Mouse (Mus musculus): Measurements from ENCODE around the gene Pdzrn3. TPM values are rescaled to one million over a fixed set of nuclear protein-coding genes. Genes with fewer than 3 reads are reported as not detected.

Pdzrn3 gene
- polyA plus RNA-seq, 2 experiments = 0.36 to 0.92 TPM

DNA sequence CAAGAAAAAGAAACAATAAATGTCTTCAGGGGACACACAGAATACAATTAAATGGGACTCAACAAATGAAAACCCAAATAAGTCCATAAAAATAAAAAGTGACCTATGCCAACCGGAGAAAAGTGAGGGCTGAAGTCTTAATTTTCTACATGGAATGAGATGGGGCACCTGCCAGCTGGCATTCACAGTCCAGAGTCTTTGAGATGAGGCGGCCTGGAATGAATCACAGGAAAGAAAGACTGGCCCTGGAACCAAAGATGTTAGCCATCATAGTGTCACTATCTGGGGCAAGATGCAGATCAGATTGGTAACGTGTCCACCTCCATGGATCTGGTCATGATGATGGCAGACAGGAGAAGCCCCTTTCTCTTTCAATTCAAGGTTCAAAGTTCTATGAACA is 50.5 kb downstream of the Pdzrn3 start:
- ATAC-seq (ENCODE audit: insufficient read depth) (no peak), DNase-seq (ENCODE audit: low read depth in 3 of 3, low spot score in 3 of 3) (no peak)
- Histone ChIP-seq H3K4me1 (replicated peaks; ENCODE audit: control insufficient read depth in 2 of 2, insufficient read depth in 2 of 2, low read length in 1 of 2) (peaks cover 0 to 8% of the 10 kb centered on the region in 2 experiments; a peak in 3 of 4 replicates), H3K9me3 (ENCODE audit: control insufficient read depth, low read length) (no peaks in the 10 kb centered on the region), H3K4me3 (ENCODE audit: insufficient read depth in 1 of 2, low read depth in 2 of 2, low read length in 2 of 2) (no peak overlapping the region), H3K27me3 (ENCODE audit: control insufficient read depth, insufficient read depth, low read length) (no peaks in the 10 kb centered on the region), H3K9ac (replicated peaks) (no peak overlapping the region), H3K4me2 (ENCODE audit: low read depth) (no peak overlapping the region), H3K27ac (no peak overlapping the region), H3K36me3 (replicated peaks; ENCODE audit: control insufficient read depth, insufficient read depth, low read depth) (no peaks in the 10 kb centered on the region)
- TF ChIP-seq CTCF (IDR thresholded peaks at IDR 0.05; ENCODE audit: low read depth) = no peak
- TF ChIP-seq EP300 (IDR thresholded peaks at IDR 0.05; ENCODE audit: low read depth) = no peak
- WGBS (ENCODE audit: insufficient replicate concordance) = 54% methylated on average over 3 of the region's 3 CpGs

DNA sequence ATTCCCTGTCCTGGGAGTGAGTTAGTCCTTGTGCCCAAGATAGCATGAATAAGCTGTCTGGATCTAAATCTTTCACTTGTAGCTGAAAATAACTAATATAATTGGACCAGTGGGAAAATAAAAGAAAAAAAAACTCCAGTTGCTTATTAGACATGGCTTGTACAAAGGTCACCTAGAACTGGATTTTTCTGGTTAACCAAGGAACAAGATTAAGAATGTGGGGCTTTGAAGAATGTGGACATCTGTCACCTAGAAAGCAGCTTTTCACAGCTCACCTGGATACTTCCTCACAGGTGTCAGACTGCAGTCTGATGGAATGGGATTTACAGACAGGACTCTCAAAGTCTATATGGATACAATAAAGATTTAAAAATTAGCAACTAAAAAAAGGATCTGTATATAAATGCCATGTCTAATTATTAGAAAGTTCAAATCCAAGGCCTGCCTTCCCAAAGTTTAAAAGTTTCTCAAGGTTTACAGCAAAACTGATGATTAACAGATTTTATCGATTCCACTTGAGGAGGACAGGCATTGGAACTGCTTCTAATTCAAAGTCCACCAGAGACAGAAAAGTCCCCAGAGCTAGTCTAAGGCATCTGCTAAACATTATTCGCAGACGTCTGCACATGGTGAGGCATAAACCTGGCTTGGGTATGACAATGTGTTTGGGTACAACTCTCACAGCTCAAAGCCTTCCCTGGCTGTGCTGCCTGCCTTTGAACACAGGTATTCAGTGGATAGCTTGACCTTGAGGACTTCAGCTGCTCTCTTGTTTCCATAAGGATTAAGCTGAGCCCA is 51.7 kb downstream of the Pdzrn3 start:
- H3K9ac ChIP-seq (replicated peaks) = no peak overlapping the region
- H3K4me1 ChIP-seq (replicated peaks; ENCODE audit: control insufficient read depth in 2 of 2, insufficient read depth in 2 of 2, low read length in 1 of 2) = peaks cover 0 to 8% of the 10 kb centered on the region in 2 experiments; a peak in 3 of 4 replicates
- TF ChIP-seq CTCF (IDR thresholded peaks at IDR 0.05; ENCODE audit: low read depth) (no peak), EP300 (IDR thresholded peaks at IDR 0.05; ENCODE audit: low read depth) (no peak)
- H3K36me3 ChIP-seq (replicated peaks; ENCODE audit: control insufficient read depth, insufficient read depth, low read depth) = no peaks in the 10 kb centered on the region
- H3K4me3 ChIP-seq (ENCODE audit: insufficient read depth in 1 of 2, low read depth in 2 of 2, low read length in 2 of 2) = no peak overlapping the region
- WGBS (ENCODE audit: insufficient replicate concordance) = 70% methylated on average over 3 of the region's 3 CpGs
- no peak overlapping the region for H3K4me2 ChIP-seq (ENCODE audit: low read depth)
- no peak for ATAC-seq (ENCODE audit: insufficient read depth)
- no peak for DNase-seq (ENCODE audit: low read depth in 3 of 3, low spot score in 3 of 3)
- no peaks in the 10 kb centered on the region for H3K27me3 ChIP-seq (ENCODE audit: control insufficient read depth, insufficient read depth, low read length)
- no peak overlapping the region for H3K27ac ChIP-seq
- no peaks in the 10 kb centered on the region for H3K9me3 ChIP-seq (ENCODE audit: control insufficient read depth, low read length)

DNA sequence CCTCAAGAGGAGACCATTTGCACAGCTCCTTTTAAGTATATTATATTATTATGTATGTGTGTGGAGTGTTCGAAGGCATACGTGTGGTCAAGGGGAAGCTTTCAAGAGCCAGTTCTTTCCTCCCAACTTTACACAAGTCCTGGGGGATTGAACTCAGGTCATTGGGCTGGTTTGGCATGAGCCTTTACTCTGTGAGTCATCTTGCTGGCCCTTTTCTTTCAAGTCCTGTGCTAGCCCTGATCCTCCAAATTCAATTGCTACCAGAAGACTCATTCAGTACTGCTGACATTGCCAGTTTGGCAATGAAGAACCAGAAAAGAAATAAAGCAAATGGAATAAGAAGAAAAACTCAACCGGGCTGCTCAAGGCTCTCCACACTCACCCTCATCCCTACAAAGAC is 55.1 kb downstream of the Pdzrn3 start:
- no peak for ATAC-seq (ENCODE audit: insufficient read depth)

DNA sequence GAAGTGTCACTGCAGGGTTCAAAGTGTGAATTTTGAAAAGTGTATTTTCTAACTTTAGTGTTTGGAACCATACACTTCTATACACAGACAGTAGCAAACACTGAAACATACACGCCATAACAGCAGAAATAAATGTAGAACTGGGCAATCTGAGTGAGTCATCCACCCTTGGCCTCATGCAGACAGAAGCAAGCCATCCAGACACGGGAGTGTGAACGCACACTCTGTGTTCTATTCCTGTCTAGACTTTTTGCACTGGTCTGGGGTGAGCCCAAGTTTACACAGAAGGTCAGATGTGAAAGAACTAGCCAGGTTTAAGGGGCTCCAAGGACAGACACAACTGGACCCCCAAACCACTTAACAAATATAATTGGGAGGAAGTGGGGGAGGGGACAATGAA is 57.3 kb downstream of the Pdzrn3 start:
- ATAC-seq (ENCODE audit: insufficient read depth) (no peak), DNase-seq (ENCODE audit: low read depth in 3 of 3, low spot score in 3 of 3) (no peak)
- Histone ChIP-seq H3K27ac (no peak overlapping the region), H3K9ac (replicated peaks) (no peak overlapping the region), H3K36me3 (replicated peaks; ENCODE audit: control insufficient read depth, insufficient read depth, low read depth) (no peaks in the 10 kb centered on the region), H3K9me3 (ENCODE audit: control insufficient read depth, low read length) (no peaks in the 10 kb centered on the region), H3K4me1 (replicated peaks; ENCODE audit: control insufficient read depth in 2 of 2, insufficient read depth in 2 of 2, low read length in 1 of 2) (no peaks in the 10 kb centered on the region), H3K4me3 (ENCODE audit: insufficient read depth in 1 of 2, low read depth in 2 of 2, low read length in 2 of 2) (no peak overlapping the region), H3K4me2 (ENCODE audit: low read depth) (no peak overlapping the region), H3K27me3 (ENCODE audit: control insufficient read depth, insufficient read depth, low read length) (no peaks in the 10 kb centered on the region)
- 63% methylated on average over 3 of the region's 3 CpGs for WGBS (ENCODE audit: insufficient replicate concordance)
- TF ChIP-seq CTCF (IDR thresholded peaks at IDR 0.05; ENCODE audit: low read depth) (no peak), EP300 (IDR thresholded peaks at IDR 0.05; ENCODE audit: low read depth) (no peak)

More for the DNA sequence above, 55.1 kb downstream of the Pdzrn3 start:
- DNase-seq (ENCODE audit: low read depth in 3 of 3, low spot score in 3 of 3) = no peak
- Histone ChIP-seq H3K9me3 (ENCODE audit: control insufficient read depth, low read length) (no peaks in the 10 kb centered on the region), H3K4me2 (ENCODE audit: low read depth) (no peak overlapping the region), H3K36me3 (replicated peaks; ENCODE audit: control insufficient read depth, insufficient read depth, low read depth) (no peaks in the 10 kb centered on the region), H3K4me1 (replicated peaks; ENCODE audit: control insufficient read depth in 2 of 2, insufficient read depth in 2 of 2, low read length in 1 of 2) (peaks cover 0 to 2% of the 10 kb centered on the region in 2 experiments; a peak in 1 of 4 replicates), H3K4me3 (ENCODE audit: insufficient read depth in 1 of 2, low read depth in 2 of 2, low read length in 2 of 2) (no peak overlapping the region), H3K27ac (no peak overlapping the region), H3K27me3 (ENCODE audit: control insufficient read depth, insufficient read depth, low read length) (no peaks in the 10 kb centered on the region), H3K9ac (replicated peaks) (no peak overlapping the region)
- no peak for TF ChIP-seq EP300 (IDR thresholded peaks at IDR 0.05; ENCODE audit: low read depth)
- TF ChIP-seq CTCF (IDR thresholded peaks at IDR 0.05; ENCODE audit: low read depth) = no peak
- 63% methylated on average over 3 of the region's 3 CpGs for WGBS (ENCODE audit: insufficient replicate concordance)

DNA sequence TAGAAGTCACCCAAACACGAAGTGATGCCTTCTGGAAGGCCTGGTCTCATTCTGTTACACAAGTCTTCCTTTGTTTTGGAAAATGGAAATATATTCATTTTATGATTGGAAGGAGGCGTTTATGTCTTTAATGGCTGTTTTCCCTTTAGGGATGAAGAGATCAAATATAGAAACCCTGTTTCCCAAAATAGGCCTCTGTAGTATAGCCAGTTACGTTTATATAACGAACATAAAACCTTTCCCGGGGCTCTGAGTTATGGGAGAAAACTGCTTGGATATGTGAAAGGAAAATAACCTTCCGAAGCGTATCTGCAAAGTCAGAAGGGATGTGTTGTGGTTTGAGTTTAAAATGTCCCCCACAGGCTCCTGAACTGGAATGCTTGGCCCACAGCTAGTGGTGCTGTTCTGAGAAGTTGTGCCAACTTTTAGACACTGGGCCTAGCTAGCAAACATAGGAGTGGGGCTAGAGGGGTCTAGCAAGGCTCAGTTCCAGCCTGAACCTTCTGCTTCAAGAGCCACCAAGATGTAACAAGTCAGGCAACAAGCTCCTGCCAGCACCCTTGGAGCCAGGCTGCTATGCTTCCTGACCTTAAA is 58.2 kb downstream of the Pdzrn3 start:
- ATAC-seq (ENCODE audit: insufficient read depth) (no peak), DNase-seq (ENCODE audit: low read depth in 3 of 3, low spot score in 3 of 3) (no peak)
- no peaks in the 10 kb centered on the region for H3K36me3 ChIP-seq (replicated peaks; ENCODE audit: control insufficient read depth, insufficient read depth, low read depth)
- no peaks in the 10 kb centered on the region for H3K9me3 ChIP-seq (ENCODE audit: control insufficient read depth, low read length)
- H3K9ac ChIP-seq (replicated peaks) = no peak overlapping the region
- no peak overlapping the region for H3K27ac ChIP-seq
- no peak overlapping the region for H3K4me2 ChIP-seq (ENCODE audit: low read depth)
- no peaks in the 10 kb centered on the region for H3K27me3 ChIP-seq (ENCODE audit: control insufficient read depth, insufficient read depth, low read length)
- TF ChIP-seq EP300 (IDR thresholded peaks at IDR 0.05; ENCODE audit: low read depth) (no peak), CTCF (IDR thresholded peaks at IDR 0.05; ENCODE audit: low read depth) (no peak)
- no peaks in the 10 kb centered on the region for H3K4me1 ChIP-seq (replicated peaks; ENCODE audit: control insufficient read depth in 2 of 2, insufficient read depth in 2 of 2, low read length in 1 of 2)
- H3K4me3 ChIP-seq (ENCODE audit: insufficient read depth in 1 of 2, low read depth in 2 of 2, low read length in 2 of 2) = no peak overlapping the region
- 72% methylated on average over 7 of the region's 7 CpGs for WGBS (ENCODE audit: insufficient replicate concordance)

Measured in liver, embryonic 14.5 days (tissue).